Mouse (Mus musculus): ENCODE data around the gene Atp13a3. TPM values are rescaled to one million over a fixed set of nuclear protein-coding genes. Genes with fewer than 3 reads are reported as not detected.

Gene Atp13a3
- polyA plus RNA-seq, 1 experiment from 2014 or later, result 21.4 TPM

- Histone ChIP-seq H3K4me3 (replicated peaks) (no peak overlapping the region), H3K27ac (no peak overlapping the region), H3K27me3 (replicated peaks) (peaks cover 3% of the 10 kb centered on the region; the same call in 1 of the 2 replicates), H3K36me3 (no peaks in the 10 kb centered on the region), H3K4me1 (replicated peaks) (peaks cover 16% of the 10 kb centered on the region), H3K9ac (no peak overlapping the region), H3K9me3 (no peaks in the 10 kb centered on the region), H3K4me2 (replicated peaks) (no peak overlapping the region)
- ATAC-seq, result no peak
- WGBS, result 78% methylated on average over 4 of the region's 4 CpGs
Measured at GRCm38 (mm10) chr16:30285701-30286100, 120.1 kb downstream of the Atp13a3 start.

GRCm38 (mm10) chr16:30283743-30284337 is 121.9 kb downstream of the Atp13a3 start:
- no peak overlapping the region for H3K9ac ChIP-seq
- H3K4me3 ChIP-seq (replicated peaks), result no peak overlapping the region
- H3K27ac ChIP-seq, result no peak overlapping the region
- 3% methylated on average over 15 of the region's 15 CpGs for WGBS
- no peaks in the 10 kb centered on the region for H3K36me3 ChIP-seq
- no peaks in the 10 kb centered on the region for H3K9me3 ChIP-seq
- peaks cover 3% of the 10 kb centered on the region; the same call in 1 of the 2 replicates for H3K27me3 ChIP-seq (replicated peaks)
- ATAC-seq, result peak; percentile 46; the same call in 1 of the 2 replicates
- H3K4me1 ChIP-seq (replicated peaks), result peaks cover 19% of the 10 kb centered on the region
- peak overlapping the region; percentile 65 for H3K4me2 ChIP-seq (replicated peaks)

- Histone ChIP-seq H3K4me3 (replicated peaks) (peak within 1 kb of the TSS; percentile 25), H3K27me3 (replicated peaks) (peaks cover 3% of the 10 kb centered on the region; the same call in 1 of the 2 replicates), H3K9me3 (no peaks in the 10 kb centered on the region), H3K4me2 (replicated peaks) (peak within 1 kb of the TSS; percentile 65), H3K36me3 (no peaks in the 10 kb centered on the region), H3K9ac (no peak within 1 kb of the TSS), H3K4me1 (replicated peaks) (peaks cover 22% of the 10 kb centered on the region), H3K27ac (no peak within 1 kb of the TSS)
- WGBS, result 5% methylated on average over 34 of the region's 34 CpGs
- no peak for ATAC-seq
Measured at GRCm38 (mm10) chr16:30282844-30283495, 122.8 kb downstream of the Atp13a3 start, which contains the start of gene Lrrc15. TSS of gene Lrrc15 (minus strand) at chr16:30283256.

- Histone ChIP-seq H3K27me3 (replicated peaks) (peaks cover 3% of the 10 kb centered on the region; the same call in 1 of the 2 replicates), H3K36me3 (no peaks in the 10 kb centered on the region), H3K9ac (no peak overlapping the region), H3K4me2 (replicated peaks) (no peak overlapping the region), H3K27ac (no peak overlapping the region), H3K4me1 (replicated peaks) (peaks cover 22% of the 10 kb centered on the region), H3K9me3 (no peaks in the 10 kb centered on the region), H3K4me3 (replicated peaks) (no peak overlapping the region)
- ATAC-seq, result no peak
- WGBS, result 22% methylated on average over 4 of the region's 4 CpGs
Measured at GRCm38 (mm10) chr16:30280676-30281297, 125.0 kb downstream of the Atp13a3 start.

GRCm38 (mm10) chr16:30278406-30278805 is 127.4 kb downstream of the Atp13a3 start:
- Histone ChIP-seq H3K4me2 (replicated peaks) (no peak overlapping the region), H3K27ac (no peak overlapping the region), H3K9me3 (no peaks in the 10 kb centered on the region), H3K36me3 (no peaks in the 10 kb centered on the region), H3K9ac (no peak overlapping the region), H3K4me3 (replicated peaks) (no peak overlapping the region), H3K4me1 (replicated peaks) (peaks cover 16% of the 10 kb centered on the region), H3K27me3 (replicated peaks) (no peaks in the 10 kb centered on the region; the same call in 1 of the 2 replicates)
- WGBS, result 77% methylated on average over 11 of the region's 11 CpGs
- ATAC-seq, result no peak

- no peak for ATAC-seq
Measured at GRCm38 (mm10) chr16:30275558-30276340, 130.0 kb downstream of the Atp13a3 start.

GRCm38 (mm10) chr16:30273065-30273464 is 132.7 kb downstream of the Atp13a3 start:
- ATAC-seq, result no peak
- Histone ChIP-seq H3K4me2 (replicated peaks) (no peak overlapping the region), H3K27ac (no peak overlapping the region), H3K9me3 (no peaks in the 10 kb centered on the region), H3K27me3 (replicated peaks) (no peaks in the 10 kb centered on the region), H3K4me1 (replicated peaks) (peaks cover 9% of the 10 kb centered on the region), H3K36me3 (no peaks in the 10 kb centered on the region), H3K9ac (no peak overlapping the region), H3K4me3 (replicated peaks) (no peak overlapping the region)
- WGBS, result 94% methylated on average over 8 of the region's 8 CpGs

More at GRCm38 (mm10) chr16:30275558-30276340, 130.0 kb downstream of the Atp13a3 start:
- 77% methylated on average over 15 of the region's 15 CpGs for WGBS
- H3K36me3 ChIP-seq, result no peaks in the 10 kb centered on the region
- H3K4me1 ChIP-seq (replicated peaks), result peaks cover 15% of the 10 kb centered on the region
- H3K27me3 ChIP-seq (replicated peaks), result no peaks in the 10 kb centered on the region
- H3K4me3 ChIP-seq (replicated peaks), result no peak overlapping the region
- H3K27ac ChIP-seq, result no peak overlapping the region
- H3K4me2 ChIP-seq (replicated peaks), result no peak overlapping the region
- no peak overlapping the region for H3K9ac ChIP-seq
- H3K9me3 ChIP-seq, result no peaks in the 10 kb centered on the region

- Histone ChIP-seq H3K4me3 (replicated peaks) (no peak overlapping the region), H3K4me2 (replicated peaks) (no peak overlapping the region), H3K9me3 (no peaks in the 10 kb centered on the region), H3K36me3 (no peaks in the 10 kb centered on the region), H3K27me3 (replicated peaks) (no peaks in the 10 kb centered on the region), H3K4me1 (replicated peaks) (0 out of 2 replicates have a peak, but pooled peaks cover 9% of the 10 kb centered on the region), H3K27ac (peak overlapping the region; percentile 48; the same call in 1 of the 2 replicates), H3K9ac (no peak overlapping the region)
- WGBS, result 53% methylated on average over 6 of the region's 6 CpGs
- ATAC-seq, result no peak
Measured at GRCm38 (mm10) chr16:30271941-30272595, 133.7 kb downstream of the Atp13a3 start.

- no peaks in the 10 kb centered on the region for H3K9me3 ChIP-seq
- no peak overlapping the region for H3K4me2 ChIP-seq (replicated peaks)
- no peak overlapping the region for H3K9ac ChIP-seq
- H3K27me3 ChIP-seq (replicated peaks), result no peaks in the 10 kb centered on the region
- 0 out of 2 replicates have a peak, but pooled peaks cover 9% of the 10 kb centered on the region for H3K4me1 ChIP-seq (replicated peaks)
- no peak for ATAC-seq
- no peaks in the 10 kb centered on the region for H3K36me3 ChIP-seq
- 44% methylated on average over 8 of the region's 8 CpGs for WGBS
- H3K4me3 ChIP-seq (replicated peaks), result no peak overlapping the region
- peak overlapping the region; percentile 48; the same call in 1 of the 2 replicates for H3K27ac ChIP-seq
Measured at GRCm38 (mm10) chr16:30271223-30271761, 134.5 kb downstream of the Atp13a3 start.

- Histone ChIP-seq H3K27ac (no peak within 1 kb of the TSS), H3K9me3 (no peaks in the 10 kb centered on the region), H3K36me3 (no peaks in the 10 kb centered on the region), H3K4me3 (replicated peaks) (no peak within 1 kb of the TSS), H3K4me2 (replicated peaks) (no peak within 1 kb of the TSS), H3K27me3 (replicated peaks) (no peaks in the 10 kb centered on the region), H3K9ac (no peak within 1 kb of the TSS), H3K4me1 (replicated peaks) (0 out of 2 replicates have a peak, but pooled peaks cover 9% of the 10 kb centered on the region)
- ATAC-seq, result peak; percentile 53
- 52% methylated on average over 5 of the region's 5 CpGs for WGBS
Measured at GRCm38 (mm10) chr16:30267359-30267758, 138.4 kb downstream of the Atp13a3 start, which contains the start of gene Cpn2. TSS of gene Cpn2 (minus strand) at chr16:30267499.

GRCm38 (mm10) chr16:30266561-30266960 is 139.2 kb downstream of the Atp13a3 start:
- Histone ChIP-seq H3K36me3 (no peaks in the 10 kb centered on the region), H3K4me2 (replicated peaks) (no peak overlapping the region), H3K9ac (no peak overlapping the region), H3K27ac (no peak overlapping the region), H3K4me1 (replicated peaks) (0 out of 2 replicates have a peak, but pooled peaks cover 3% of the 10 kb centered on the region), H3K27me3 (replicated peaks) (no peaks in the 10 kb centered on the region), H3K9me3 (no peaks in the 10 kb centered on the region), H3K4me3 (replicated peaks) (no peak overlapping the region)
- ATAC-seq, result no peak
- WGBS, result 82% methylated on average over 5 of the region's 5 CpGs
